Mouse (Mus musculus): ENCODE measurements around the gene Dkkl1.

GRCm38 (mm10) chr7:45169495-45169894 is 42.5 kb downstream of the Dkkl1 start:
- TF ChIP-seq CTCF (IDR thresholded peaks at IDR 0.05; ENCODE audit: extremely low read depth, insufficient read depth, insufficient read length, insufficient replicate concordance) = no peak
- TF ChIP-seq POLR2A (IDR thresholded peaks at IDR 0.05; ENCODE audit: low read depth, low read length) = no peak
